Mouse (Mus musculus) heart, embryonic 14.5 days (tissue): Measurements from ENCODE around the gene Ddx56. TPM values are rescaled to one million over a fixed set of nuclear protein-coding genes. Genes with fewer than 3 reads are reported as not detected.

Source experiments
- ATAC-seq: fragments of 200-750 bp; cut with Nextera tagmentation; 2 replicates; pipeline ENCODE4 v1.8.0; 2017; ENCODE audit warnings: low read depth, moderate TSS enrichment; ENCODE audit not compliant: insufficient number of reproducible peaks, insufficient read depth, low FRiP score
- H3K27ac ChIP-seq, 2 experiments: fragments of 200-500 bp in 1 of 2; fragments of 300-500 bp in 1 of 2; sonication (generic) in 1 of 2; replicated peaks in 1 of 2; 2 replicates each; pipeline ENCODE4 v1.5.1; 2012 to 2014; ENCODE audit warnings: low read depth in 2 of 2, low read length in 2 of 2, control low read depth in 1 of 2, mild to moderate bottlenecking in 1 of 2, mixed read lengths in 1 of 2; ENCODE audit not compliant: control insufficient read depth in 1 of 2, insufficient read depth in 1 of 2
- H3K27me3 ChIP-seq: fragments of 300-500 bp; sonication (generic); 2 replicates; pipeline ENCODE4 v1.6.1; 2014; ENCODE audit warnings: mild to moderate bottlenecking, low read length, control low read depth; ENCODE audit not compliant: control insufficient read depth, insufficient read depth
- H3K36me3 ChIP-seq: fragments of 300-500 bp; sonication (generic); 2 replicates; pipeline ENCODE4 v1.6.1; 2014; ENCODE audit warnings: mild to moderate bottlenecking, control low read depth, low read length, mixed read lengths; ENCODE audit not compliant: control insufficient read depth, insufficient read depth
- H3K4me1 ChIP-seq, 2 experiments: fragments of 200-500 bp in 1 of 2; fragments of 300-500 bp in 1 of 2; sonication (generic) in 1 of 2; 2 replicates each; pipeline ENCODE4 v1.6.1; 2012 to 2014; ENCODE audit warnings: low read length in 2 of 2, control low read depth in 1 of 2, mixed read lengths in 1 of 2; ENCODE audit not compliant: control insufficient read depth in 2 of 2, insufficient read depth in 2 of 2
- H3K4me2 ChIP-seq: fragments of 300-500 bp; sonication (generic); 2 replicates; pipeline ENCODE4 v1.6.1; 2014; ENCODE audit warnings: mild to moderate bottlenecking, low read length
- H3K4me3 ChIP-seq, 2 experiments: fragments of 200-500 bp in 1 of 2; fragments of 300-500 bp in 1 of 2; sonication (generic) in 1 of 2; 2 replicates each; pipeline ENCODE4 v1.5.1; 2012 to 2014; ENCODE audit warnings: low read length in 2 of 2, mild to moderate bottlenecking in 2 of 2, control low read depth in 1 of 2, low read depth in 1 of 2, moderate library complexity in 1 of 2; ENCODE audit not compliant: control insufficient read depth in 1 of 2, insufficient read depth in 1 of 2
- H3K9ac ChIP-seq: fragments of 300-500 bp; sonication (generic); 2 replicates; pipeline ENCODE4 v1.6.1; 2014; ENCODE audit warnings: mild to moderate bottlenecking, low read length
- H3K9me3 ChIP-seq: fragments of 300-500 bp; sonication (generic); 2 replicates; pipeline ENCODE4 v1.6.1; 2016; ENCODE audit warnings: low read length, control low read depth; ENCODE audit not compliant: control insufficient read depth
- WGBS: fragments of 180-500 bp; shearing (Covaris S2); extraction: QIAGEN DNeasy Blood & Tissue Kit; methylation state at CpG from one replicate; pipeline ENCODE4 v1.1.7; 2014; 5-methylcytosine and 5-hydroxymethylcytosine counted together
- polyA plus RNA-seq: library from polyadenylated mRNA; unstranded; fragments of >200 nt; fragmentation: Nextera tagmentation; extraction: Ambion mirVana; gene quantifications from 2 replicates; pipeline ENCODE4 v1.2.1, GENCODE M21; 2014

Ddx56 gene
- polyA plus RNA-seq, 1 experiment from 2014 or later = 55.0 TPM

DNA sequence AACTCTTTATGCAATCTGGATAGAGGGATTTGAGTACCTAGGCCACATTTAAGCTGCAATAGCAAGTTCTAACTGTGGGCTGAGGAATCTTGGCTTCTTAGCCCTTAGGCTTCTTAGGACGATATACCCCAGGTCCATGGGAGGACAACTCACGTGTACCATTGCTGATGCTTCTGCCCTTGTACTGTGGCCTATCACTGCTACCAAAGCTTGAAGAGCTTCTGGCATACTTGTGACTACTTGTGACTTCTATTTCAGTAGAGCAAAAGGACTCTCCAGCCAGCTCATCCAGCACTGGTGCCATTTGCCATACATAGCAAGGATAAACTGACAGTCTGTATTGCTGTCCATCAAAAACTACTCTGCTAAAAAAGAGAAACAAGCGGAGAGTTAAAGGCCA, 22.6 kb upstream of the Ddx56 start:
- WGBS = 83% methylated on average over 3 of the region's 3 CpGs
- Histone ChIP-seq H3K27ac (no peak overlapping the region), H3K4me1 (peaks cover 0 to 17% of the 10 kb centered on the region in 2 experiments; a peak in 3 of 4 replicates), H3K4me2 (no peak overlapping the region), H3K9ac (no peak overlapping the region), H3K4me3 (no peak overlapping the region), H3K9me3 (no peaks in the 10 kb centered on the region), H3K27me3 (no peaks in the 10 kb centered on the region), H3K36me3 (no peaks in the 10 kb centered on the region)
- no peak for ATAC-seq

DNA sequence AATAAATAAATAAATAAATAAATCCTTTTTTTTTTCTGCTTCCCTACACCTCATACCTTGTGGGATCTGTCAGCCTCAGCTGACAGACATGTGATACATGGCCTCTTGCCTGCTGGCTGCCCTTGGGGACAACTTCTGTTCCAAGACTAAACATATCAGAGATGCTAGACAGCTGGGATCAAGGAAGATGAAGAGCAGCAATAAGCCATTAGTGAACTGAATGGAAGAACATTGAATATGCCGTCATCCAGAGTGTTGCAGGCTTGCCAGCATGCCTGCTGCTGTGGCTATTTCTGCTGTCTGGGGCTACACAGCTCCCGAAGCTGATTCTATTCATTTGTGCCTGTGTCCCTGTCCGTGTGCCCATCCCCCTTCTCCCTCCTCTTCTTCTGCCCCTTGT, 15.4 kb upstream of the Ddx56 start:
- Histone ChIP-seq H3K27ac (no peak overlapping the region), H3K9me3 (peaks cover 8% of the 10 kb centered on the region; the same call in 1 of the 2 replicates), H3K27me3 (no peaks in the 10 kb centered on the region), H3K4me2 (no peak overlapping the region), H3K4me3 (no peak overlapping the region), H3K4me1 (no peaks in the 10 kb centered on the region), H3K9ac (no peak overlapping the region), H3K36me3 (no peaks in the 10 kb centered on the region)
- WGBS = 71% methylated on average over 3 of the region's 3 CpGs
- ATAC-seq = no peak

DNA sequence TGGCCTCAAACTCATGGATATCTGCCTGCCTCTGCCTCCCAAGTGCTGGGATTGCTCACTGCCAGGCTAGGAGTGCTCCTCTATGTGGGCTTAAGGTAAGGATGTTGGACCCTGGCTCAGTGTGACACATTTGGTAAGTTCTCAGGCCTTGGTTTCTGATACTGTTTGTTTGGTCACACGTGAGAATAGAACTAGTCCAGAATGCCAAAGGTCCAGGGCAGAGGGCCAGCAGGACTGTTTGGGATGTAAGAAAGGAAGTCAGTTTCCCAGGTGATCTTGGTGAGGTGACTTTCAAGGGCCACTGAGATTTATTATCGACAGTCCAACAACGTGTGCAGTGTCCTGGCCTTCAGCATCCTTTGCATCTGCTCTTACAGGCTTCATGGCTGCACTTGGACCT, 8.9 kb upstream of the Ddx56 start:
- Histone ChIP-seq H3K9me3 (peaks cover 8% of the 10 kb centered on the region; the same call in 1 of the 2 replicates), H3K27me3 (no peaks in the 10 kb centered on the region), H3K9ac (no peak overlapping the region), H3K4me2 (no peak overlapping the region), H3K4me1 (peaks cover 7 to 18% of the 10 kb centered on the region in 2 experiments), H3K36me3 (peaks cover 17% of the 10 kb centered on the region), H3K27ac (no peak overlapping the region), H3K4me3 (no peak overlapping the region)
- no peak for ATAC-seq
- WGBS = 74% methylated on average over 3 of the region's 3 CpGs

DNA sequence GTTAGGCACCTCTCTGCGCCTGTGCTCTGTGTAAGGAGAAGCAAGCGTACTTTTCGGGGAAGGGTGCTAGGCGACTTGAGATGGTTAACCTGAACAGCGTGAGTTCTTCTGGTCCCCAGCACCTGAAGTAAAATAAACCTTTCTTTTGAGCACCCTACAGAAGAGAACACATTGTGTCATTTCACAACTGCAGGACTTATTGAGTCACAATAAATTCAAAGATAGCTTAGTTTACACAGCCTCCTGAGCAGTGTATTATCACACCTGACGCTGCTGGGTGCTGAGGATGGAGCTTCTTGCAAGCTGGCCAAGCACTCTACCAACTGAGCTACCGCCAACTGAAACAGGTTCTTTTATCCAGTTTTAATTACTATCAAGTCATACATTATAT, 7.5 kb upstream of the Ddx56 start:
- Histone ChIP-seq H3K9me3 (peaks cover 1% of the 10 kb centered on the region; the same call in 1 of the 2 replicates), H3K9ac (peak overlapping the region; percentile 95), H3K4me1 (peaks cover 7 to 18% of the 10 kb centered on the region in 2 experiments), H3K4me2 (peak overlapping the region; percentile 96), H3K27me3 (no peaks in the 10 kb centered on the region), H3K4me3 (peak overlapping the region; percentile 32 to 90), H3K27ac (peak overlapping the region; percentile 41 to 49; a peak in 3 of 4 replicates), H3K36me3 (peaks cover 29% of the 10 kb centered on the region)
- 28% methylated on average over 7 of the region's 7 CpGs for WGBS
- ATAC-seq = no peak

DNA sequence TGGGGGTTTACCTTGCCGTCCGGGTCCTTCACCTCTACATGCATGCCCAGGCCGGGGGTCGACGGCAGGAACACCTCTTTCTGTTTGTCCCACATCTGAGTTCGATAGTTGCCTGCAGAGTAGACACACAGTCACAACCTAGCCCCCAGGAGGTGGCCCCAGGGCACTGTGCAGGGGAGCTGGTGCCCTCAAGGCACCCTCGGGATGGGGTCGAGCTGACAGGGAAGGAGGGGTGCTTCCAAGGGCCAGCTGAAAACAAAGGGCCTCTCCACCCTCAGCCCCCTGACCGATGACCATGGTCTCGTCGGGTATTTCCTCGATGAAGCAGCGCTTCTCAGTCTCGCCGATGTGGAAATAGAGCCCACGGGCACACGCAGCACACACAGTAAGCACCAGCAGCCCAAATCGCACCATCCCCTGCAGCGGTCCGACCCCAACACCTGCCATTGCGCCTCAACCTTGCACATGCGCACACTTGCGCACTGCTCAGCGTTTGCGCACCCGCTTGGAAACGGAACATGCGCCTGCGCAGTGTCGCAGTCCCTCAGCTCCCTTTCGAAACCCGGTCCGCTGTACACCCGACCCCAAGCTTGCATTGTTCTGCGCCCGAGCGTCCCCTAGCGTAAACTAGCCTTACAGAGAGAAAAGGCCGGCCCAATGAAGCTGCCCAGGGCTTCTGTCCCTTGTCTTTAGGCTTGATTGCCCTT, 7.0 kb upstream of the Ddx56 start, which contains the start of gene Tmed4:
Gene Tmed4 (minus strand): TSS at position 484 of the 707 bp plus-strand sequence.
- Histone ChIP-seq H3K4me3 (peak within 1 kb of the TSS; percentile 66 to 90), H3K9ac (peak within 1 kb of the TSS; percentile 95), H3K4me1 (peaks cover 7 to 18% of the 10 kb centered on the region in 2 experiments), H3K36me3 (peaks cover 33% of the 10 kb centered on the region), H3K27ac (peak within 1 kb of the TSS; percentile 49 to 55; a peak in 3 of 4 replicates), H3K4me2 (peak within 1 kb of the TSS; percentile 96), H3K27me3 (no peaks in the 10 kb centered on the region), H3K9me3 (no peaks in the 10 kb centered on the region)
- WGBS = under 1% methylated on average over 39 of the region's 39 CpGs
- ATAC-seq = peak; percentile 95

DNA sequence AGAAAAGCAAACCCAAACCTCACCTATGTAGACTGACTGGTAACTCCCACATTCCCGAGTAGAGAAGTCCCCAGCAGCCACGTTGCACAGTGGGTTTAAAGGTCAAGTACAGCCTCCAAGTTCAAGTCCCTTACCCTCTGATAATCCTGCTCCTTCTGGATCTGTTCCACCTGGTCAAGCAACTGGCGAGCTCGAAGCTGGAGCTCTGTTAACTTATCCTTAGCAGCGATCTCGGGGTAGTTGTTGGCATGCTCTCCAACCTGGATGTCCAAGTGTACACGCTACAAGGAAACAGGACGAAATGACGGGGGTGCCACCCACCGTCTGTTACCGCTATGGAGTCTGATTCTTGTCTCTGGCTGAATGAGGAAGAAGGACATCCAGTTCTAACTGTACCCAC, 6.0 kb upstream of the Ddx56 start:
- 55% methylated on average over 11 of the region's 11 CpGs for WGBS
- ATAC-seq = no peak
- Histone ChIP-seq H3K27ac (no peak overlapping the region), H3K27me3 (no peaks in the 10 kb centered on the region), H3K4me2 (peak overlapping the region; percentile 96), H3K4me1 (peaks cover 7 to 18% of the 10 kb centered on the region in 2 experiments), H3K9ac (peak overlapping the region; percentile 95), H3K4me3 (peak overlapping the region; percentile 66 to 90), H3K36me3 (peaks cover 34% of the 10 kb centered on the region), H3K9me3 (no peaks in the 10 kb centered on the region)

DNA sequence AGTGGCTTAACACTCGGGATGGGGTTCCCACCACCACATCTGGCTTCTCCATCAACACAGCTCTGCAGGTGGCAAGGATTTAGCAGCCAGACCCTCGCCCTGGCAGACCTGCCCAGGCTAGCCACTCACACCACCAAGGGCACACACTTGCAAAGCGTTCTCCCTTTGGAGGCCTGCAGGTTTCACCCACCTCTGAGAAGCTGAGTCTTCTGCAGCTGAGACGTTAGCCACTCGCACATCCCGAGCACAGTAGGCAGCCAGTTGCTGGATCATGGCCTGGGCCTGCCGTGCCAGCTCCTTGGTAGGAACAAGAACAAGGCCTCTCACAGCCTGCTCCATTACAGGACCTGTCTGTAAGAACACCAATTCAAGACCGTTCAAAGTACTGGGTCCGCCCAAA, 951 bp downstream of the Ddx56 start:
- Histone ChIP-seq H3K27me3 (no peaks in the 10 kb centered on the region), H3K4me3 (peak overlapping the region; percentile 91 to 92), H3K9me3 (no peaks in the 10 kb centered on the region), H3K27ac (no peak overlapping the region), H3K4me2 (peak overlapping the region; percentile 94), H3K9ac (peak overlapping the region; percentile 93), H3K4me1 (peaks cover 4 to 9% of the 10 kb centered on the region in 2 experiments; a peak in 3 of 4 replicates), H3K36me3 (peaks cover 67% of the 10 kb centered on the region)
- no peak for ATAC-seq
- WGBS = 64% methylated on average over 9 of the region's 9 CpGs
